Mouse (Mus musculus) erythroblast, adult 5-6 weeks (primary cell): ENCODE results near the gene Disp3. TPM values are rescaled to one million over a fixed set of nuclear protein-coding genes. Genes with fewer than 3 reads are reported as not detected.

Source experiments
- ATAC-seq: replicated peaks from 2 replicates; pipeline ENCODE4 v1.8.0; 2016; ENCODE audit warnings: moderate number of reproducible peaks, mild to moderate bottlenecking, moderate TSS enrichment, inconsistent platforms; ENCODE audit not compliant: poor library complexity, low FRiP score, severe bottlenecking
- total RNA-seq, 2 experiments: library from RNA; stranded (forward) in 1 of 2; stranded (reverse) in 1 of 2; fragments of 150-400 nt in 1 of 2; fragments of 200-764, 138-1000 nt in 1 of 2; gene quantifications; 2 replicates each; pipeline versions ENCODE4 v1.2.3 to v1.2.4; 2015 to 2017; ENCODE audit warnings: low replicate concordance in 2 of 2

Gene Disp3
- total RNA-seq, 2 experiments from 2014 or later = not detected

DNA sequence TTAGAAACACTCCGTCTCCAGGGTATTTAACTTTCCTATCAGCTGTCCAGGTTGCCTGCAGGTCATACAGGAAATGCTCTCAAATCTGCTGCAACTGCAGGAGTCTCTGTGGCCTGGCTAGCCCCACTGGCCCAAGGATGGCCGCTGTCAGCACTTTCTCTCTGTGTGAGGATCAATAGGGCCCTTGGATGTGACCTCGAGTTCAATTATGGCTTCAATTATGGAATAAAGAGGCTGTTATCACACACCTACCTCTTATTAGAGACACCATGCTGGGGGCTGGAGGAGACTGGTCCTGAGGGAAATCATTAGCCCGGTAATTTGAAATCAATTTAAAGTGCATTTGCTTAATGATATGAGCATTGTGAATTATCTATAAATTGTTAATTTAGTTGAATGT, 55.6 kb downstream of the Disp3 start:
- no peak for ATAC-seq

GRCm38 (mm10) chr4:148229646-148230045, 58.1 kb downstream of the Disp3 start:
- ATAC-seq = no peak

GRCm38 (mm10) chr4:148222983-148223382, 64.8 kb downstream of the Disp3 start:
- no peak for ATAC-seq

- ATAC-seq = no peak
These were observed 67.1 kb downstream of the Disp3 start for GRCm38 (mm10) chr4:148220656-148221055.

DNA sequence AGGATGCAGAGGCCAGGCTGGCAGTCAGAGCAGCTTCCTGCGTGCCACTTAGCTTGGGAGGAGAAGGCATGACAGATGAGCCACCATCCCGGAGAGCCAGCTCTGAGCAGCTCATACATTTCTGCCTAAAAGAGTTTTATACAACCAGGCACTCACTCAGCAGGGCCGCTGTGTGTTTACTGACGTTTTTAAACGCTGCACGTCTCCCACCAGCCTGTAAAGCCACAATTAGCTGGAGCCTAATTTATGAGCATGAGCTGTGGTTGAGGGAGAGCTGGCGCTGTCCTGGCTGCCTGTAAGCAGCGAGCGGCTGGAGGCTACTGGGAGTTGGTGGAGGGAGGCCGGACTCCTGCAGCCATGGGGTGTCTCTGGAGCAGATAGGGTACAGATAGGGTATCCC, 69.5 kb downstream of the Disp3 start:
- ATAC-seq = no peak

DNA sequence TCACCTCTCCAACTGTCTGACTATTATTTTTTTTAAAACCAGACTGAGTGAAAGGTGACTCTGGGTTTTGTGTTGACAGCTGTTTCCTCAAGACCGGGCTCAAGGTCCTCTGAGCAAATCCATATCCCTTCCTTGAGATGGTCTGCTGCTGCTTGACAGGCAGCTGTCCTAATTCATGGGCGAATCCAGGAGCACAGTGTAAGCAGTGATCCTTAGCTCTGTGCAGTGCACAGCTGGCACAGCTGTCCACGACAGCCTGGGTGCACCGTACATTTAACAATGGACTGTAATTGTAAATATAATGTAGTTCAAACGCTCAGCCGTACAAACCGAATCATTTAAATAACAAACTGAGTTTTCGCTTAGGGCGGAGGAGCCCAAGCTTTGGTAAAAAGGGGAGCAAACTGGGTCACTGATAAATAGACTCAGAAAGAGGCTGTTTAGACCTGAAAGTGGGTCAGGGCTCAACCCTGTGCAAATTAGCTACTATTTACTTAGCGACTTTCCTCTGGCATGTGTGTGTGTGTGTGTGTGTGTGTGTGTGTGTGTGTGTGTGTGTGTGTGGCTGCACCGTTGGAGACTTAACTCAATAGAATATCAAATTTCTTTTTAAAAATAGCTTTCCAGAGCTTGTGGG, 72.4 kb downstream of the Disp3 start:
- no peak for ATAC-seq

GRCm38 (mm10) chr4:148214460-148215136, 73.2 kb downstream of the Disp3 start:
- ATAC-seq = no peak

GRCm38 (mm10) chr4:148204873-148205232, 82.9 kb downstream of the Disp3 start:
- no peak for ATAC-seq

- ATAC-seq = peak; percentile 94
These were observed 83.5 kb downstream of the Disp3 start for GRCm38 (mm10) chr4:148204061-148204872.

GRCm38 (mm10) chr4:148203557-148203956, 84.2 kb downstream of the Disp3 start:
- peak; percentile 54 for ATAC-seq

DNA sequence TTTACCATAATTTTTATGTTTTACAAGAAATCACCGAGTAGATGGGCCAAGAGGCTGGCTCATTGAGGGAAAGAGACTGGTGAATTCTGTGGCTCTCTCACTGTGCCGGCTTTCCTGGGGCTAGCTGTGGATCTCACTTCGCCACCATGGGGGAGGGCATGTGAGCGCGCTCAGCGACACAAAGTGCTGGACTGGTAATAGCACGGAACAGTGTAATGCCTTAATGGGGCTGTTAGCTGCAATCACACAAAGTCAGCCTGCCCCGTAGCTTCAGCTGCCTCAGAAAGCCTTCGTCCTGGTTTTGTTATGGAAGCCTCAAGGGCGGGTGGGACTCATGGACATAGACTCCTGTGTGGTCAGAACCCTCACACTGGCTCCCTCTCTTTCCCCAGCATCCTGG, 89.0 kb downstream of the Disp3 start:
- ATAC-seq = no peak

- peak; percentile 39; the same call in 1 of the 2 replicates for ATAC-seq
These were observed 93.4 kb downstream of the Disp3 start for GRCm38 (mm10) chr4:148194400-148194799.

DNA sequence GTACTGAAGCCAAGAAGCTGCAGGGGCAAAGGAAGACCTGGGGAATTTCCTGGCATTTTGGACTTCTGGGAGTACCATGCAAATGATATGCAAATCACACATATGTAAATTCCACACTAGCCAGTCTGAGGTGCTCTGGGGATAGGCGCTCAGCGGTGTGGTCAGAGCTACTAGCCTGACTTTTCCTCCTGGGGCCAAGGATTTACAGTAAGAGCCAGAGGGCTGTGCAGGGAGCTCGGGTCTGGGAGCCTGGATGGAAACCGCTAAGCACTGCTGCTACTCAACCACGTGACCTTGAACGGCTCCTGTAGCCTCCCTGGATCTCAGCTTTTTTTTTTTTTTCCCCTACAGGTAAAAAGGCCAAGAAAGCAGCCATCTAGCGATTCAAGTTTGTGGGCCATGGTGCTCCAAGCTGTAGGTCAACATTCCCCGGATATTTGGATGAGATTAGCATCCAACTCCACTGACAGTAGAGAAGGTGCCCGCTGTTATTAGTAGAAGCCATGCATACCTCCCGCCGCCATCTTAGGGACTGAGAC, 95.0 kb downstream of the Disp3 start:
- no peak for ATAC-seq

Other genes with a start within 250 kb of the Disp3 start
- gene Clcn6, start 249.1 kb downstream of the Disp3 start, total RNA-seq (2015; ENCODE audit: low replicate concordance) = 0.63 and 2.1 TPM in 2 replicates
- 2.0 and 3.1 TPM in 2 replicates for gene Clcn6, start 249.1 kb downstream of the Disp3 start, total RNA-seq (2017; ENCODE audit: low replicate concordance)
- gene Mthfr, start 248.9 kb downstream of the Disp3 start, total RNA-seq (2015; ENCODE audit: low replicate concordance) = 1.0 and 5.4 TPM in 2 replicates
- gene Mthfr, start 248.9 kb downstream of the Disp3 start, total RNA-seq (2017; ENCODE audit: low replicate concordance) = 4.9 and 7.7 TPM in 2 replicates
- gene Agtrap, start 199.9 kb downstream of the Disp3 start, total RNA-seq (2015; ENCODE audit: low replicate concordance) = 4.6 and 7.3 TPM in 2 replicates
- gene Agtrap, start 199.9 kb downstream of the Disp3 start, total RNA-seq (2017; ENCODE audit: low replicate concordance) = 7.4 and 9.2 TPM in 2 replicates
- gene Mad2l2, start 157.6 kb downstream of the Disp3 start, total RNA-seq (2015; ENCODE audit: low replicate concordance) = 7.3 and 8.6 TPM in 2 replicates
- gene Mad2l2, start 157.6 kb downstream of the Disp3 start, total RNA-seq (2017; ENCODE audit: low replicate concordance) = 3.4 and 7.1 TPM in 2 replicates
- gene Draxin, start 157.3 kb downstream of the Disp3 start, total RNA-seq (2015; ENCODE audit: low replicate concordance) = 0.42 TPM in 1 of 2 replicates, not detected in the other
- 0.84 TPM in 1 of 2 replicates, not detected in the other for gene Draxin, start 157.3 kb downstream of the Disp3 start, total RNA-seq (2017; ENCODE audit: low replicate concordance)
- 2.7 and 3.3 TPM in 2 replicates for gene Fbxo6, start 135.8 kb downstream of the Disp3 start, total RNA-seq (2015; ENCODE audit: low replicate concordance)
- gene Fbxo6, start 135.8 kb downstream of the Disp3 start, total RNA-seq (2017; ENCODE audit: low replicate concordance) = 1.3 and 2.8 TPM in 2 replicates
- not detected in 2 replicates for gene Fbxo44, start 127.5 kb downstream of the Disp3 start, total RNA-seq (2015; ENCODE audit: low replicate concordance)
- gene Fbxo44, start 127.5 kb downstream of the Disp3 start, total RNA-seq (2017; ENCODE audit: low replicate concordance) = 0.43 TPM in 1 of 2 replicates, not detected in the other
- not detected in 2 replicates for gene Fbxo2, start 127.3 kb downstream of the Disp3 start, total RNA-seq (2015; ENCODE audit: low replicate concordance)
- gene Fbxo2, start 127.3 kb downstream of the Disp3 start, total RNA-seq (2017; ENCODE audit: low replicate concordance) = not detected in 2 replicates
- gene Ubiad1, start 156.8 kb upstream of the Disp3 start, total RNA-seq (2015; ENCODE audit: low replicate concordance) = 0.77 and 2.3 TPM in 2 replicates
- 1.3 and 4.9 TPM in 2 replicates for gene Ubiad1, start 156.8 kb upstream of the Disp3 start, total RNA-seq (2017; ENCODE audit: low replicate concordance)
- gene Mtor, start 160.6 kb upstream of the Disp3 start, total RNA-seq (2015; ENCODE audit: low replicate concordance) = 4.6 and 5.4 TPM in 2 replicates
- gene Mtor, start 160.6 kb upstream of the Disp3 start, total RNA-seq (2017; ENCODE audit: low replicate concordance) = 5.2 and 7.8 TPM in 2 replicates
- 0.58 TPM in 1 of 2 replicates, not detected in the other for gene Angptl7, start 212.5 kb upstream of the Disp3 start, total RNA-seq (2015; ENCODE audit: low replicate concordance)
- gene Angptl7, start 212.5 kb upstream of the Disp3 start, total RNA-seq (2017; ENCODE audit: low replicate concordance) = not detected in 2 replicates